Mouse (Mus musculus) regulatory T cell (primary cell): Measurements from ENCODE around the gene Agfg2.

Source experiments
- in situ Hi-C: fragments of 300-600 bp; cut with MboI, MseI; formaldehyde crosslinking; loops from one replicate; pipeline ENCODE4 v1.15.1; 2025; ENCODE audit warnings: high pct_unique_total_duplicates

Agfg2 gene

DNA sequence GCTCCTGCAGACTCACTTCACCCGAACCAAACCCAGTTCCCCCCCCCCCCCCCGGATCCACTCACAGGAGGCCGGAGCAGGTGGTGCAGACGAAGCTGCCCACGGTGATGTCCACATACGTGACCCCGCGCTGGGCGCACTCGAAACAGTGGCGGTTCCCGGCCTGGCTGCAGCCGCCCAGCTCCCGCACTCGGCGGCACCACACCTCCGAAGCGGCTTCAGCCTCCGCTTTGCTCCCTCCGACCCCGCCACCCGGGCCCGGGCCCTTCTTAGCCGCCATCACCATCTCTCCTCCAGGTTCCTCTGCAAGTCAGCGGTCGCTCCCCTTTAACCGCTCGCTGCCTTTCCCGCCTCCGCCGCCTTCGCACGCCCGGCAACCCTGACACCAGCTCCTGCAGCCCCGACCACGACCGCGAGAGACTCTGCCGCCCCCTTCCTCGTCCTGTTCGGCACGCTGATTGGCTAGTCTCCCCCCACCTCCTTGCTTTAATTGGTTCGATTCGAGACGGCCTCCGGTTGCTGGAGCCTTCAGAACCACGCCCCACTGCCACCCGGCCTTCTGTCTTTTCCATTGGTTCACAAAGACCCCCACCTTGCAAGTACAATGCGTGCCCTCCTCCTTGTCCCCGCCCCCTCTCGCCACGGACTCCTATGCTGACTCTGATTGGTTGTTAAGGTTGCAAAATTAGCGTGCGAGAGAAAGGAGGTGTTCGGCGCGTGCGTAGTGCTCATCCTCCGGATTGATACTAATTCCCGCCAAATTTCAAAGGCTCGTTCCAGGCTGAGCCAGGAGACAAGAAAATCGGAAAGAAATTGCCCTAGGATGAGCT is at the start of gene Agfg2:
Gene Agfg2 (minus strand): TSS at position 433 of the 830 bp plus-strand sequence.
- in situ Hi-C loops = loop anchor here (5.0 kb wide), 1 partner anchor 68 kb away; no protein-coding TSS in a partner anchor

DNA sequence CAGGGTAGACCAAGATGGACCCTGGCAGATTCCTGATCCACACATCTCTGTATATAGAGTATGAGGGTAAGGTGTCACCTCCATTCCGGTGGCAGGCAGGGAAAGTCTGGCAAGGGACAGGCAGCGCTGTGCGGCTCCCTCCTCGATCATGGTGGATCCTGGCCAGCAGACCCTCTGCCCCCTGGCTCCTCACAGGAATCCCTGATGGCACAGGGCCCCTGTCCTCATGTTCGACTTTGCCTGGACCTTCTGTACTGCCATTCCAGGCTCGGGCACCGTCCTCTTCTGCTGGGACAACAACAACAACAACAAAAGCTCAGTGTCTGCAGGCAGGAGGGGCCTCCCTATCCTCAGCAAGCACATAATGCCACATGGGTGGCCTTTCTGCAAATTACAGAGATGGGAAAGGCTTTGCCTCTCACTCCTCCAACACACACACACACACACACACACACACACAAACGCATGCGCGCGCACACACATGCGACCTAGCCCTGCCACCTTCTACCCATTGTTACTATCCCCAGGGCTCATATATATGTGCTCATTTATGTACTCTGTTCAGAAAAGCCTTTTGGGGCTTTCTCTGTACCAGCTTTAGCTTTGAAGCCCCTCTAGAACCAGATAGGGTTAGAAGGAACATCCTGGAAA is 49.2 kb upstream of the Agfg2 start:
- in situ Hi-C loops = no loop called here

DNA sequence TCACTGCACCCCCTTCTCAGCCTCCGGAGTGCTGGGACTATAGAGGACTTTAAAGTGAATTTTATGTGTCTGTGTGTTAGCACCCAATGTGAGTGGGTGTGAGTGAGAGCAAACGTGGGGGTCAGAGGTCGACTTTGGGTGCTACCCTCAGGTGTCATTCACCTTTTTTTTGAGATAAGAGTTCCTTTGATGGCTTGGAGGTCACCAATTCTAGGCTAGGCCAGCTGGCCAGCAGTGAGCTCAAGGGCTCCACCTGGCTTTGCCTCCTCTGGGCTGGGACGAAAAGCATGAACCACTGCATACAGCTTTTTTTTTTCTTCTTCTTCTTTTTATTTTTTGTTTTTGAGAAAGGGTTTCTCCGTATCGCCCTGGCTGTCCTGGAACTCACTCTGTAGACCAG is 42.2 kb upstream of the Agfg2 start:
- in situ Hi-C loops = loop anchor here (10.0 kb wide), 1 partner anchor 1282 kb away; no protein-coding TSS in a partner anchor

DNA sequence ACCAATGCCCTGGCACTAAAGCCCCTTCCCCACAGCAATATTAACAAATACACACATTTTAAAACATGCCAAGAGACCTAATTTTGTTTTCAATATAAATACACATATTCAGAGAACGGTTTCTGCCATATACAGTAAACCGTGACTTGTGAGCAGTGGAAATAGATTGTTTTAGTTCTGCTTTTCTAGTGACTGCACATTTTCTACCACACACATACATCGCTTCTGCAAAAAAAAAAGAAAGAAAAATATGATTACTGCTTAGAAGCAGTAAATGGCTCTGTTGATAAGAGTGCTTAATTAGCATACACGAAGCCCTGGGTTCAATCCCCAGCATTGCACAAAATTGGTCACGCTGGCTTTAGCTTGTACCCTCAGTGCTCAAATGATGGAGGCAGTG is 39.3 kb upstream of the Agfg2 start:
- in situ Hi-C loops = loop anchor here (10.0 kb wide), 1 partner anchor 1279 kb away; no protein-coding TSS in a partner anchor

DNA sequence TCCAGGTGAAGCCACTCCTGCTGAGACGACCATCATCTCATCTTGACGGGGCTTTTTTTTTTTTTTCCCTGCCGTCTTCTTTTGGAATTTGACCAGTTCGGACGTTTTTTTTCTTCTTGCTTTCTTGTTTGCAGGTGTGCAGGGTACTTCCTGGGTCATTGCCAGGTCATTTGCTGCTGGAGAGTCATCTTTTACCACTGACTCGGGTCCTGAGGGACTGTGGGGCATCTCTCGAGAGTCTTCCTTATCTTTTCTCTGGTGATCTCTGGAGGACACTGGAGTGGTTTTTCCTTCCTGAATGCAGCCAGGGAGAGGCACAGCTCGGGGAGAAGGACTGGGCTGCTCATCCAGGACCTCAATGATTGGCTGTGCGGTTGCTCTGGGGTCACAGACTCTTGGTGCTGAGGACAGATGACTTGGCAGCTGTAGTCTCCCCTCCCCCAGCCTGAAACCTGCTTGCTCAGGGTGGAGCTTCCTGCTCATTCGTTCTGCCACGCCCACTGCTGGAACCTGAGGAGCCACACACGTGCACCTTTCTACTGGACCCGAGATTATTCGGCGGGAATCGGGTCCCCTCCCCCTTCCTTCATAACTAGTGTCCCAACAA is 36.1 kb upstream of the Agfg2 start:
- in situ Hi-C loops = loop anchor here (10.0 kb wide), 1 partner anchor 1276 kb away; no protein-coding TSS in a partner anchor

DNA sequence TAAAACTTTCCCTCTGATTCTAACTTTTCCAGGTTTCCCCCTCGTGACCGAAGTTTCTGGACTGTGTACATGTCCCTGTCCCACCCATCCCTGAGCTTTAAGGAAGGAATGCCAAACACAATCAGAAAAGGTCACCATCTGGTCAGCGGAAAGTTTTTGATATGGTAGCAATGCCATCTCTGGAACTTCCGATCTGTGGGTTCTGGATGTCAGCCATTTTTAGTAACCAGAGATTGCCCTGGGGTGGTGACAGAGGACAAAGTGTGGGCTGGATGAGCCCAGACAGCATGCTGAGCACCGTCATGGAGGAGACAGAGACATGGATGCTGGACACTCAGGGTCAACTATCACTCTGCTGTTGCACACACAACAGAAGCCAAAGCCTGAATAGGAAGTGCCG is 34.6 kb upstream of the Agfg2 start:
- in situ Hi-C loops = no loop called here

DNA sequence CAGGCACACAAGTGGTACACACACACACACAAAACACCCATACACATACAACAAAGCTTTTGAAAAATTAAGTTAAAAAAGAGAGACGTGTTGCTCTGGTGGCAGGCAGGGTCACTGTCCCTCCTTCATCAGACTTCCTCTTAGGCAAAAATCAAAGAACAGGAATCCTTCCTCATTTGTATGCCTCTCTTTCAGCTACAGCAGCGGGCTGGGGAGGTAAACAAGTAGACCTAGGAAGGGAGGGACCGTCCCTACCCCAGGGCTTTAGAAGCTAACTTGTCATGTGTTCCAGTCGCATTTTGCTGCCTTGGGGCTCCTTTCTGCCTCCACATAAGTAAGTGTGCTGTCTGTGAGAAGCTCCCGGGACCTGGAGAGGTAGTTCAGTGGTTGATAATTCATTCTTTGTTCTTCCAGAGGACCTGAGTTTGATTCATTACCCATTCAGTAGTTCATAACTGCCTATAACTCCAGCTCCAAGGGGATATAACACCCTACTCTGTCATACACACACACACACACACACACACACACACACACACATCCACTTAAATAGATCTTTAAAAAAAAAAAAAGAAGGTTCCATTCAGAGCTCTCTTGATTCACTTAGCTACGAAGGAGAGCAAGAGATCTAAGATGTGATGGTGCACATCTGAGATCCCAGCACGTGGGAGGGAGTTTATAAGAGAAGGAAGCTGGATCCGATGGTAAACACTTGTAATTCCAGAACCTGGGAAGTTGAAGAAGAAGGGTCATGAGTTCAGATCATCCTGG is 33.7 kb upstream of the Agfg2 start:
- in situ Hi-C loops = no loop called here

DNA sequence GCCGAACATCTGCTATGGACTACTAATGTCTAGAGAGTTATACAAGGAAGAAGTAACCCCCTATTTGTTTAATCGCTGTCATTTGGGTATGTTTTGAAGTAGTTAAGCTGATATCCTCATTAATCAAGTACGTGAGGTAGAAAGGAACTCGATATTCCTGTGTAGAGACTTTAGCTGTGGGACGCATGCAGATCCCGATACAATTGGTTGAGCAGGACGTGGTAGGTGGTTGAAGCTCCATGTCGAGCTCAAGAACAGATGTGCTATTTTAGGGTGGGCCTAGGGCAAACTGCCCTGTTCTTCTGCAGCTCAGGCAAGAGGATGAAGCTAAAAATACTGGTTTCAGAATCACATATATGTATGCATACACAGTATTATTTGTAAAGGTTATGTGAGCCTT is 31.2 kb upstream of the Agfg2 start:
- in situ Hi-C loops = no loop called here

DNA sequence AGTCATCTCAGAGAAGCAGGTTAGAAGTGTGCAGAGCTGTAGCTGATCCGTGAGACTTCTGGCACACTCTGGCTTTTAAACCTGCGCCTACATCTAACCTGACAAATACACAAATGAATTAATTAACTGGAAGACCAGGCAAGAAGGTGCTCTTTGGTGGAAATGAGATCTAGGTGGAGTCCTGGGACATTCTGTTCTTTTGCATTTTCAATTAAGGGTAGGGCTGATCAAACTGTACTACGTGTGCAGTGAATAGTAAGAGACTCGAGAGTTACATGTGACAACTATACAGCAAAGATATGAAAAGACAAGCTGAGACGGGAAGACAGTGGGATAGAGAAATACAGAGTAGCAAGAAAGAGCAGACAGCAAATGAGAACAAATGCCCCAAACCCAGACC is 28.9 kb upstream of the Agfg2 start:
- in situ Hi-C loops = no loop called here

DNA sequence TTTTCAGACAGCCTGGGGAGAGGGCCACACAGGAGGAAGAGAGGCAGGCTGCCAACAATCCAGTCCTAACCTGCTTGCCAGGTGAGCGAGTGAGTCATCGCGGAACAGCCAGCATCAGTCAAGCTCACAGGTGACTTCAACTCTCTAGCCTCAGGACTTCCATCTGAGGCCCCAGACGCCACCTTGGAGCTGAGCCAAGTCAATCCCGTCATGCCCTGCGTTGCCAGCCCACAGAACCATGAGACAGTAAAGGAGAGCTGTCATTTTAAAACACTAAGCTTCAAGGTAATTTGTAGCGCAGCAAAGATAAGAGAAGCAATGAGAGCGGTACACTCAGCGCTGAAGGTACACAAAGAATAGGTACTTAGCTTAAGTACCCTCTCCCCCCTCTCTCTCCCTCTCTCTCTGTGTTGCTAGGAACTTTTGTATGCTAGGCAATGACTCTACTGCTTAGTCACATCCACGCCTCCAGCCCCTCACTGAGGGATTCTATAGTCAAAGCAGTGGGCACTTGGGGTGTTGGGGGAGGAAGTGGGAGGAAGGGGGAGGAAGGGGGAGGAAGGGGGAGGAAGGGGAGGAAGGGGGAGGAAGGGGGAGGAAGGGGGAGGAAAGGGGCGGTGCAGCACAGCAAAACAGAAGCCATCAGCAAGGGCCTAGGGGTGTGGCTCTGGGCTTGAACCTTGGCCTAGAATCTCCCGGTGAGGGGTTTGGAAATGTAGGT is 22.5 kb upstream of the Agfg2 start:
- in situ Hi-C loops = no loop called here

DNA sequence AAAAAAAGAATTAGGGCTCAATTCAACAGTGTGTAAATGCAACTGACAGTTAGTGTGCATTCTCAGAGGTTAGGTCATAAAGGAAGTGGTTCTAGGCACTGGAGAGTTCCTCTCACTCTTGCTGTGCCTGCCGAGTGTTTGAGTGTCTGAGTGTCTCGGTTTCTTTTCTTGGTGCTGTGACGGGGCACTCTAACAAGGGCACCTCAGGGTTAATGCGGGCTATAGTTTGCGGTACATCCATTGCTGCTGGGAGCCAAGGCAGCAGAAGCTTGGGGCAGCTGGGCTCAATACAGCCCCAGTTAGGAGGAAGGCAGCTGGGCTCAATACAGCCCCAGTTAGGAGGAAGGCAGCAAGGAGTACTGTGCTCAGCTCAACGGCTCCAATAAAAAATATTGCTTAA is 20.7 kb upstream of the Agfg2 start:
- in situ Hi-C loops = no loop called here

DNA sequence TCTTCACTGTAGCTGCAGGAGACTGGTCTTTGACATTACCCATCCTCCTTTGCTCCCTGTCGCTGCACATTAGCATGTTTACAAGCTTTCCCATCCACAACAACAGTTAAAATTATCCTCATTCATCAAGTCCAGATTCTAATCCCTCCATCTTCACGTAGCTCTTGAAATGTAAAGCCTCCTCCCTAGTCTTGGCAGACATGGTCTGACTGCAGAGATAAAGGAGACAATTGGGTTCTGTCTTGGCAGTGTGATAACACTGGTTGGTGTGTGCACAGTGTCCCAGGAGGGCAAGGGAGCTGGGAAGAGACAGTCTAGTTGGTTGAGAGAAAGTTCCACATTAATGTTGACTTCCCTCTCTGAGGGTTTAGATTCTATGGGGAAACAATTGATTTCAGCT is 15.3 kb upstream of the Agfg2 start:
- in situ Hi-C loops = no loop called here

DNA sequence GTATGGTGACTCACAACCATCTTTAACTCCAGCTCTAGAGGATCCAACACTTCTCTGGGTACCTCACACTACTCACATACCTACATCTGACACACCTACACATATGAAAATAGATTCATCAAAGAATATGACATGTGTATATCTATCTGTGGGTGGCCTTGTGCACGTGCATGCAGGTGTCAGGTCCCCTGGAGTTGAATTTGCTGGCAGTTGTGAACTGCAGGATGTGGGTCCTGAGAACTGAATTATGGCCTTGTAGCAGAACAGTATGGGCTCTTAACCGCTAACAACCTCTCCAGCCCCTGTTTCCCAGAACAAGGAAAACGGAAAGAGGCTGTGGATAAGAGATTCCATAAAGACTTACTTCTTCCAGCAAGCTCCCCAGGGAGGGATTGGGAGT is 14.6 kb upstream of the Agfg2 start:
- in situ Hi-C loops = no loop called here

DNA sequence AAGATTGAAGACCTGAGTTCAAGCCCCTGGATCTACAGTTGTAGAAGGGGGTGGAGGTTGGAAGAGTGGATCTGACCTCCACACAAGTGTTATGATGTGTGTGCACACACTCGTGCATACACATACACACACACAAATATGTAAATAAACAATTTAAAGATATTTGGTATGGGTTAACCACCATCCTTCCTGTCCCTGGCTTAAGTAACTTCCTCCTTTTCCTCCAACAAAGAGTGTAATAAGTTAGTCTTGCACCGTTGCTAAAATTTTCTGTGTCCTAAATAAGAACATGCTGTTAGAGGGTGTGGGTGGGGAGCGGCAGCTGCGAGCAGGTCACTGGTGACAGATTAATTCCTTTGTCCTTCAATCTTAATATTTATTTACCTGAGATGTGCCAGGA is 11.4 kb upstream of the Agfg2 start:
- in situ Hi-C loops = no loop called here

DNA sequence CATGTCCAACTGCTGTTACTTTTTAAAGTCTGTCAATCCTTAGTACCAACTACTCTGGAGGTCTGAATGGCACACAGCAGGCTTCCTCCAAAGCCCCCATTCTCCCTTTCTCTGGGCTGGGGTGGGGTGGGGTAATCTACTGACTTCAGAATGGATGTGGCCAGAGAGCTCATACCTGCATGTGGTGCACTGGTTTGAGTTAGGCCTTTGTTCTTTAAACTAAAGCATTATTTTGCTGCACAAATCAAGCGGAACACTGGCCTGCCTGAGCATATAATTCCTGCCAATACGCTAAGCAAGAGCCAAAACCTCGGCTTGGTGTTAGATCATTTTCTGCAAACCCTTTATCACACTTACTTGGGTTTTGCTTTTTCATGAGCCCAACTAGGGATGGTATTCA is 10.3 kb upstream of the Agfg2 start:
- in situ Hi-C loops = no loop called here

DNA sequence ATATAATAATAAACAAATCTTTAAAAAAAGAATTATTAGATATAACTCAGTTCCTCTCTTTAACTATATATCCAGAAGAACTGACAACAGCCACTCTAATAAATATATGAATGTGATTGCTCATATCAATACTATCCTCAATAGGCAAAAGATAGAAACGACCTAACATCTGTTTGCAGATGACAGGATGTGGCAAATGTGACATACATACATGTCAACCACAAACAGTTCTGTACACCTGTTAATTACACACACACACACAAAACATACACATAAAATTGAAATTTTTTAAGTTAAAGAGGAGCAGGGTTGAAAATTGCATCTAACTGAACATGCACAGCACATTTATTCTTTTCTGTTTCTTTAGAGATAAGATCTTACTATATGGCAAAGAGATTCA is 7.4 kb upstream of the Agfg2 start:
- in situ Hi-C loops = no loop called here

DNA sequence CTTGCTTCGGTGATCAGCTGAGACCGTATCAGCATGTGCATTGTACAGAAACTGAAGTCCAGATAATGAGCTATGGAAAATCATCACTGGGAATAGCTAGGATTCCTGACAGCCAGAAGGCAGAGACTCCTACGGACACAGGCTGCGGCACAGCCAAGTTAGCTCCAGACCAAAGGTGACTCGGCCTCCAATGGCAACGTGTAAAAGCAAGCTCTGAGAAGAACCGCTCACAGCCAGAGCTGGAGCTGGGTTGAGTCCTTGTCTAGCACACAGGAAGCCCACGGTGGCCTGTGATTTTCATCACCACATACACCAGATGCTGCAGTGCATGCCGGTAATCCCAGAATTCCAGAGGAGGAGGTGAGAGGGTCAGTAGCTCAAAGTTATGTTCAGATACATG is 6.0 kb upstream of the Agfg2 start:
- in situ Hi-C loops = no loop called here

DNA sequence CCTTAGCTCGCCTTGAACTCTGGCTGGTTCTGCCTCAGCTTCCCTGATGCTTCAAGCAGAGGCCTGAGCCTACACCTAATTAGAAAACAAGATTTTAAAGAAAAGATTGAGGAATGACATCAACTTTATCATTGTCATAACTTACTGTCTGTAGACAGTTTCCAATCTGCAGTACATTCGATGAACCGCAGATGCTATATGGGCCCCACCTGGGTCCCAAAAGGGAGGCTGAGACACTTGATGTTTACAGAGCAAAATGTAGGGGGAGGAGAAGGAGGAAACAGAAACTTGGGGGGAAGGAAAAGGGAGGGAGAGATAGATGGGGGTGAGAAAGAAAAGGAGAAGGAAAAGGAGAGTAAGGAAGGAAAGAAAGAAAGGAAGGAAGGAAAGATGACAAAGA is 5.4 kb upstream of the Agfg2 start:
- in situ Hi-C loops = no loop called here

DNA sequence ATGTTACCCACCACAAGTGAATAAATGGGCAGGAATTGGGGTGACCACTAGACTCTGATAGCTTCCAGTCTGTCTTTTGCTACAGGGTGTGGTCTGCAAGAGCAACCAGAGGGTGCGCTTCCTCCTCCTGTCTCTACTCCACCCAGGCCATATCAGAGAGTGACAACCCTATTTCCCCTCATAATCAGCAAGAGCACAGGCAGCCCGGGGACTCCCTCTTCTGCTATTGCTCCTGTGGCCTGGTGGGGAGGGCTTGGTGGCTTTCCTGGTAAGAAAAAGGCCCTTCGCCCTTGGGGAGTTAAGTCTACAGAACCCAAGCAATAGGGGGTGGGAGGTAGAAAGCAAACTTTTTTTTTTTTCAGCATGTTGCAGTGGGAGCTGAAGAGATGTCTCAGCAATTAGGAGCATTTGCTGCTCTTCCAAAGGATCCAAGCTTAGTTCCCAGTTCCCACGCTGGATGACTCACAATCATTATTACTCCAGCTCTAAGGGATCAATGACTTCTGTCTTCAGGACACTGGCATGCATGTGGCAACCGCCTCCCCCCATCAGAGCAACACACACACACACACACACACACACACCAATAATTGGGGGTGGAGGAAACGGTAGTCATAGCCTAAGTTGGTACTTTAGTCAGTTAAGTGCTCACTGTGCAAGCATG is 1.7 kb upstream of the Agfg2 start:
- in situ Hi-C loops = no loop called here

DNA sequence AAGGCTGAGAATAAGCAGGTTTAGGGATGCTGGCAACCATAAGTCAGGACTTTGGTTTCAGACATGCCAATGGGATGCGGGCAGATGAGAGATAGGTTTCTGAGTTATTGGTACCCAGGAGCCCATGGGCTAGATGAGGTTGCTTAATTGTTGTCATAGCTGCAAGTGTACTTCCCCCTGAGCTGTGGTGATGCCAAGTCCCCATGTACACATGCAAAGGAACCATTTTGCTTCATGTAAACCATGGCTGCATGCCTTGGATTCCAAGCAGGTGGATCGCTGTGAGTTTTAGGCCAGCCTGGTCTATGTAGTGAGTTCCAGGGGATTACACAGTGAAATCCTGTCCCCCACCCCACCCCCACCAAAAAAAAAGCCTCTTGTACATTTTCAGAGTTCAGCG is 1.1 kb upstream of the Agfg2 start:
- in situ Hi-C loops = no loop called here
